Mouse (Mus musculus) erythroblast, embryonic 14.5 days (primary cell): Measurements from ENCODE around the gene Idi1. TPM values are rescaled to one million over a fixed set of nuclear protein-coding genes. Genes with fewer than 3 reads are reported as not detected.
A peak's percentile ranks its signal among the peaks of the same experiment; 100 is the strongest.
"Not testable (repeated sequence)": the region's sequence is repeated elsewhere in the genome, so short reads cannot be mapped to it uniquely, and the experiment has no call there.

Experiments
- H3K27me3 ChIP-seq: 2 replicates; pipeline ENCODE4 v1.6.1; 2012; ENCODE audit warnings: inconsistent platforms; ENCODE audit not compliant: control insufficient read depth
- H3K36me3 ChIP-seq: 2 replicates; pipeline ENCODE4 v1.6.1; 2012; ENCODE audit warnings: mild to moderate bottlenecking, inconsistent platforms; ENCODE audit not compliant: control insufficient read depth
- H3K4me1 ChIP-seq: 2 replicates; pipeline ENCODE4 v1.6.1; 2012; ENCODE audit warnings: inconsistent platforms; ENCODE audit not compliant: control insufficient read depth
- H3K4me3 ChIP-seq: replicated peaks from 2 replicates; pipeline ENCODE3; 2012; ENCODE audit warnings: moderate library complexity, mild to moderate bottlenecking, inconsistent platforms
- H3K9me3 ChIP-seq: 2 replicates; pipeline ENCODE4 v1.6.1; 2012; ENCODE audit warnings: low read length, inconsistent platforms, mixed read lengths; ENCODE audit not compliant: control insufficient read depth
- GATA1 ChIP-seq: IDR thresholded peaks from 2 replicates; pipeline ENCODE4 v1.6.1; 2012; ENCODE audit warnings: low read length, inconsistent platforms, mixed read lengths
- TAL1 ChIP-seq: IDR thresholded peaks from 3 replicates; pipeline ENCODE4 v1.6.1; 2012; ENCODE audit warnings: low read length, inconsistent platforms, mixed read lengths
- polyA plus RNA-seq: library from polyadenylated mRNA; stranded (reverse); fragments of >175 nt; gene quantifications from 2 replicates; pipeline ENCODE4 v1.2.3, GENCODE M21; 2012

Idi1 gene
- 0.20 and 0.22 TPM in 2 replicates for polyA plus RNA-seq

DNA sequence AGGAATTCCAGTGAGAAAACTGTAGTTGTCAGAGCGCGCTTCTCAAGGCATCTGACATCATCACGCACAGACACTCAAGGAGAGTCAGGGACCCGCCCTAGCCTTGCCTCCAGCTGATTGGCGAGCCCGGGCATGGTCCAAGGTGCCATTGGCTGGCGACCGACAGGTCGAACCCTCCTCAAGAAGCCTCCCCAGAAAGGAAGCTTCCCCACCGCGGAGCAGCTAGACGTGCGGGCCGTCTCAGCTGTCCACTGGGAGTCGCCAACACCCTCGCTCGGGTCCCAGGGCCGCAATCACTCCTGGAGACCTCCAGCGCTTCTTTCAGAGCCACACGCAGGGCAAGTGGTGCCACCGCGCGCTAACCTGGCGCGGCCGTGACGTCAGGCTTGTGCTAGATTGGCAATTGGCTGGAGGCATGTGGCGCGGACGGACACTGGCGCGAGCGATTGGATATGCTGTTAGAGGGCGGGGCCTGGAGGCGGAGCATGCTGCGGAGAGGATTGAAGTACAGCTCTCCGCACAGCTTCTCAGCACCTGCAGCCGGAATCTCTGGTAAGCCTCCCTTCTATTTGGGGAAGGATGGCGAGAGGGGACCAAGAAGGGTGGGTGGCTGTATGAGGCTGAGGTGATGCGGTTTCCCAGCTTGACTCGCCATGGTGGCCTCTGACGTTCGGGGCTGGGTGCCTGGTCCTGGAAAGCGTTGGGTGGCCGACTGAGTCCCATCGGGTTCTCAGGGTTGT lies at the start of gene Idi1:
Gene Idi1, plus strand, starts transcription at position 57 of the 740 bp plus-strand sequence.
- Histone ChIP-seq H3K9me3 (no peaks in the 10 kb centered on the region), H3K27me3 (no peaks in the 10 kb centered on the region), H3K36me3 (peaks cover 23% of the 10 kb centered on the region), H3K4me1 (peaks cover 19% of the 10 kb centered on the region), H3K4me3 (peak within 1 kb of the TSS; percentile 82)
- TF ChIP-seq GATA1 (no peak), TAL1 (no peak)

DNA sequence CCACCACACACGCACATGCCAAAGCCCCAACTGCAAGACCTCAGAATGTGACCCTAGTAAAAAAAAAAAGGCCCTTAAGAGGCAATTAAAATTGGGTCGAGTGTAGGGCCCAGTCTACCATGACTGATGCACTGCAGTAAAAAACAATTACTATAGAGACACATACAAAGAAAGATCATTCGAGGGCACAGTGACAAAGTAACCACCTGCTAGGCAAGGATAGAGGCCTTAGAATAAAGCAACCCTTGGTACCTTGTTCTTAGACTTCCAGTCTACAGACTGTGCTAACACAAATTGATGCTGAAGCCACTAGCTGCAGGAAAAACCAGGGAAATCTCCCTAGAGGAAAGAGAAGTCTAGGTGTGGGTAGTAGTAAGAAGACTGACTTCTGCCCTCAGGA lies 46.9 kb upstream of the Idi1 start:
- no peak for TF ChIP-seq TAL1
- TF ChIP-seq GATA1 = no peak
- Histone ChIP-seq H3K27me3 (no peaks in the 10 kb centered on the region), H3K4me3 (no peak overlapping the region), H3K36me3 (peaks cover 92% of the 10 kb centered on the region), H3K9me3 (no peaks in the 10 kb centered on the region), H3K4me1 (no peaks in the 10 kb centered on the region; the same call in 1 of the 2 replicates)

DNA sequence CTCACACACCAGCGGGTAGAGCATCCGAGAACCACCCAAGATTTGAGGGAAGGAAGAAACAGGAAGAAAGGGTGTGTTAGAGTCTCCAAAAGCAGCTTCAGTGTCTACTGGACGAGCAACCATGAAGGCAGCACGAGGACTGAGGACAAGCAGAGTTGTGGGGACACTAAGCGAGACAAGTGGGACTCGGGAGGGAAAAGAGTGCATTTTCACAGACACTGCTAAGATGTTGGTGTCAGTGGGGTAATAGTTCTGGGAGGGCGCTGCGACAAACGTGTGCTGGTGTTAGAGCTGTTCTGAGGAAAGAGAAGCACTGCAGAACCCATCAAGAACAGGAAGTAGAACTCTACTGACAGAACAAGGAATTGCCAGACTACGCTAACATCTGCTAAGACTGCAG lies 46.2 kb upstream of the Idi1 start:
- no peak for TF ChIP-seq GATA1
- TF ChIP-seq TAL1 = no peak
- peaks cover 90% of the 10 kb centered on the region for H3K36me3 ChIP-seq
- no peak overlapping the region for H3K4me3 ChIP-seq
- no peaks in the 10 kb centered on the region; the same call in 1 of the 2 replicates for H3K4me1 ChIP-seq
- no peaks in the 10 kb centered on the region for H3K27me3 ChIP-seq
- H3K9me3 ChIP-seq = no peaks in the 10 kb centered on the region

DNA sequence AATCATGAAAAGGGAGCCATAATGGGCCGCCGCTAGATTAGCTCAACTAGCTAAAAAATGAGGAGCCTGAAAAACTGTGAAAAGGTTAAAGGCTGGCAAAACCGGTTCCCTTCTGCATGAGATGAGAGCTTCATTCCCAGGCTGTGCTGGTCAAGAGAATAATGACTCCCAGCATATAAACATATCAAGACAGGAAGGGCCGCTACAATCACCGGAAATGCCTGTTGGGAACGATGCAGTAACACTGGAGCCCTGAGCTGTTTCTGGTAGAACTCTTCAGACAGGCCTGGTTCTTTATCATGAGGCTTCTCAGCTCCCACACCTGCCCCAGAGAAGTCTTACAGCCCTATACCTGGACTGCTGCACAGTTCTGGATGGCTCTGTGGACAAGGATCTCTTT lies 45.4 kb upstream of the Idi1 start:
- no peaks in the 10 kb centered on the region; the same call in 1 of the 2 replicates for H3K4me1 ChIP-seq
- H3K27me3 ChIP-seq = no peaks in the 10 kb centered on the region
- H3K4me3 ChIP-seq = no peak overlapping the region
- no peaks in the 10 kb centered on the region for H3K9me3 ChIP-seq
- no peak for TF ChIP-seq TAL1
- no peak for TF ChIP-seq GATA1
- peaks cover 83% of the 10 kb centered on the region for H3K36me3 ChIP-seq

DNA sequence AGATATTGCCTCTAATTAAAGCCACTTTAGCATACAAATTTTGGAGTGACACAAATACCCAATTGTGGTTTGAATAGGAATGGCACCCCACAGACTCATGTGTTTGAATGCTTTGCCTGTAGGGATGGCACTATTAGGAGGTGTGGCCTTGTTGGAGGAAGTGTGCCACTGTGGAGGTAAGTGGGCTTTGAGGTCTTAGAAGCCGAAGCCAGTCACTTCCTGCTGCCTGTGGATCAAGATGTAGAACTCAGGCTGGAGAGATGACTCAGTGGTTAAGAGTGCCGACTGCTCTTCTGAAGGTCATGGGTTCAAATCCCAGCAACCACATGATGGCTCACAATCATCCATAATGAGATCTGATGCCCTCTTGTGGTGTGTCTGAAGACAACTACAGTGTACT lies 44.4 kb upstream of the Idi1 start:
- TF ChIP-seq TAL1 = no peak
- no peak for TF ChIP-seq GATA1
- H3K4me1 ChIP-seq = no peaks in the 10 kb centered on the region; the same call in 1 of the 2 replicates
- no peaks in the 10 kb centered on the region for H3K9me3 ChIP-seq
- H3K4me3 ChIP-seq = no peak overlapping the region
- no peaks in the 10 kb centered on the region for H3K27me3 ChIP-seq
- H3K36me3 ChIP-seq = peaks cover 79% of the 10 kb centered on the region

DNA sequence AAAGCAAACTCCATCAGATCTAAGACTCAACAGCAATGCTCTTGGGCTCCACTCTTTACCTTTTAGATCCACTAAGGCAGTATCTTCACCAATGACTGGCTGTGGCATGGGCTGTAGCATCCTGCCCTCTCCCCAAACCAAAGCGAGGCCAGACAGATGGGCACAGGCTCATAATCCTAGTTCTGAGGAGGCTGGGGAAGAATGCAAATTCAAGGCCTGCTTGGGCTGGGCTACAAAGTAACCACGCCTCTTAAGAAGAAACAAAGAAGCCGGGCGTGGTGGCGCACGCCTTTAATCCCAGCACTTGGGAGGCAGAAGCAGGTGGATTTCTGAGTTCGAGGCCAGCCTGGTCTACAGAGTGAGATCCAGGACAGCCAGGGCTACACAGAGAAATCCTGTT lies 43.5 kb upstream of the Idi1 start:
- peaks cover 78% of the 10 kb centered on the region for H3K36me3 ChIP-seq

DNA sequence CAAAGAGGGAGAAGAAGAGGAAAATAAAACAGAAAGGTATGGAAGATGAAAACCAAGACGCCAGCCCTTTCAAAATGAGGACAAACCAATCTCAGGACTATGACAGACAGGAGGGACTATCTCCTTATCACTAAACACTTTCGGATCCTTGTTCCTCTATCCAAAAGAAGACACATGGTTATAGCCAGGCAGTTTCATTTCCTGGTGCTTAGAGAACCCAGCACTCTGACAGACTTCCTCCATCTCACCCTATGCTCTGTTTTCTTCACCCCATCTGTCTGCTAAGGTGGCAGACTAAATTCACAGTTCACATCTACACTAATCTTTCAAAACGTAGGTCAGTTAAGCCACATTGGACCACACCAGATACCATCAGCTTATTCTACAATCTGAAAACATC lies 43.0 kb upstream of the Idi1 start:
- Histone ChIP-seq H3K36me3 (peaks cover 82% of the 10 kb centered on the region), H3K4me3 (no peak overlapping the region), H3K4me1 (no peaks in the 10 kb centered on the region; the same call in 1 of the 2 replicates), H3K9me3 (no peaks in the 10 kb centered on the region), H3K27me3 (no peaks in the 10 kb centered on the region)
- TF ChIP-seq TAL1 (no peak), GATA1 (no peak)

More for the DNA sequence above, 43.5 kb upstream of the Idi1 start:
- H3K27me3 ChIP-seq, H3K4me3 ChIP-seq, H3K9me3 ChIP-seq, H3K4me1 ChIP-seq: not testable (repeated sequence)

DNA sequence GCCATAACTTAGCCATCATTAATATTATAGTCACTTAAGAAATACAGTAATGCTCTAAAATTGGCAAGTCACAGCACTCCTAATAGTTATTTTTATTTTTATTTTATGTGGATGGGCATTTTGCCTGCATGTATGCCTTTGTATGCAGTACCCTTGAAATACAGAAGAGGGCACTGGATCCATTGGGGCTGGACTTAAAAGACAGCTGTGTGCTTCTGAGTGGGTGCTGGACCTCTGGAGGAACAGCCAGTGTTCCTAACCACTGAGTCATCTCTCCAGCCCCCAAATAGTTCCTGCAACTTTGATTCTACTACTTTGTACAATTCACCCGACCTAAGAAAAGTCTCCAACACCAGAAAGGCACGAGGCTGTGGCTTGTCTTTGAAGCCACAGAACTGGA lies 37.6 kb upstream of the Idi1 start:
- Histone ChIP-seq H3K4me3 (no peak overlapping the region), H3K4me1 (peaks cover 6% of the 10 kb centered on the region), H3K27me3 (no peaks in the 10 kb centered on the region), H3K9me3 (no peaks in the 10 kb centered on the region), H3K36me3 (peaks cover 67% of the 10 kb centered on the region)
- no peak for TF ChIP-seq TAL1
- TF ChIP-seq GATA1 = no peak

DNA sequence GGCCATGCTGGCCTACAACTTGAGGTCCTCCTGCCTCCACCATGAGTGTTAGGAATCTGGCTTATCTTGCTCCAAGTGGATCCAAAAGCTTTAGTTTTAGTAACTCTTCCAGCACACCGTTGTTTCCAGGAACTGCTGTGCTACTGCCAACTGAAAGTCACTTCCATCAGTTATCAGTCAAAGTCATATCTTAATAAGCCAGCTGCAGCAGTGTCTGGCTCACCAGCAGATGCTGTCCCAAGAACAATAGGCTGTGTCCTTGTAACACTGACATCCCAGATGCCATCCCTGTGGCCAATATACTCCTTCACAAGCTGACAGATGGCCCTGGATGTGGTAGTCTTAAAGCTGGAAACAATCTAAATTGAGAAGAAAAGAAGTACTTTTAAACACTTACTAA lies 36.0 kb upstream of the Idi1 start:
- H3K27me3 ChIP-seq = no peaks in the 10 kb centered on the region
- H3K4me3 ChIP-seq = no peak overlapping the region
- TF ChIP-seq TAL1 = peak; percentile 21; the same call in 1 of the 3 replicates
- no peak for TF ChIP-seq GATA1
- no peaks in the 10 kb centered on the region for H3K9me3 ChIP-seq
- peaks cover 6% of the 10 kb centered on the region for H3K4me1 ChIP-seq
- H3K36me3 ChIP-seq = peaks cover 69% of the 10 kb centered on the region

DNA sequence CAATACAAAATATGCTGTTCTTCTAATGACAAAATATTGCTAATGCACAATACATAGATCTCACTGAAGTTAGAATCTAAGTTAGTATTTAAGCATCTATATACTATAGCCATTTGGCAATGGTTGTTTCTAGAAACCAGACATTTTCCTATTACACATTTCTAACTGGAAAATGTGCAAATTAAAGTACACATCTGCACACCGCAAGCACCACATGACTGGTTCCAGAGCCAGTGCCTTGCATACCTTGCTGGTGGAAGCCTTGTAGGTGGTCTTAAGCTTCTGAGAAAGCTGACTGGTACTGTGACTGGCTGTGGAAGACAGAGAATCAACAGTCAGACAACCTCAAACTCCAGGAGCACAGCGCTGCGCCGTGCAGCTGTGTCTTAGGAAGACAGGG lies 31.9 kb upstream of the Idi1 start:
- peaks cover 6% of the 10 kb centered on the region for H3K4me1 ChIP-seq
- H3K4me3 ChIP-seq = no peak overlapping the region
- peaks cover 64% of the 10 kb centered on the region for H3K36me3 ChIP-seq
- no peaks in the 10 kb centered on the region for H3K27me3 ChIP-seq
- no peaks in the 10 kb centered on the region for H3K9me3 ChIP-seq
- no peak for TF ChIP-seq TAL1
- no peak for TF ChIP-seq GATA1
